Mouse (Mus musculus) erythroid progenitor cell, adult 5-6 weeks (primary cell): ENCODE results near the gene Ppp1r26. TPM values are rescaled to one million over a fixed set of nuclear protein-coding genes. Genes with fewer than 3 reads are reported as not detected.

Experiments
- ATAC-seq: replicated peaks from 2 replicates; pipeline ENCODE4 v1.8.0; 2016; ENCODE audit warnings: moderate number of reproducible peaks, mild to moderate bottlenecking, moderate TSS enrichment, inconsistent platforms; ENCODE audit not compliant: poor library complexity, low FRiP score, severe bottlenecking
- total RNA-seq, 2 experiments: library from RNA; stranded (forward) in 1 of 2; stranded (reverse) in 1 of 2; fragments of 150-400 nt in 1 of 2; fragments of 186-747, 209-891 nt in 1 of 2; gene quantifications; 2 replicates each; pipeline versions ENCODE4 v1.2.3 to v1.2.4; 2015 to 2017; ENCODE audit warnings: low replicate concordance in 2 of 2

Gene Ppp1r26
- total RNA-seq, 2 experiments from 2014 or later, result not detected

- ATAC-seq, result no peak
Measured at GRCm38 (mm10) chr2:28495207-28495756, 48.7 kb downstream of the Ppp1r26 start.

- no peak for ATAC-seq
Measured at GRCm38 (mm10) chr2:28495801-28496595, 49.4 kb downstream of the Ppp1r26 start.

- no peak for ATAC-seq
Measured at GRCm38 (mm10) chr2:28496671-28497070, 50.1 kb downstream of the Ppp1r26 start, which contains the start of gene Gbgt1. Gene Gbgt1, plus strand, starts transcription at chr2:28496891.

GRCm38 (mm10) chr2:28497561-28497960, 51.0 kb downstream of the Ppp1r26 start:
- ATAC-seq, result no peak

DNA sequence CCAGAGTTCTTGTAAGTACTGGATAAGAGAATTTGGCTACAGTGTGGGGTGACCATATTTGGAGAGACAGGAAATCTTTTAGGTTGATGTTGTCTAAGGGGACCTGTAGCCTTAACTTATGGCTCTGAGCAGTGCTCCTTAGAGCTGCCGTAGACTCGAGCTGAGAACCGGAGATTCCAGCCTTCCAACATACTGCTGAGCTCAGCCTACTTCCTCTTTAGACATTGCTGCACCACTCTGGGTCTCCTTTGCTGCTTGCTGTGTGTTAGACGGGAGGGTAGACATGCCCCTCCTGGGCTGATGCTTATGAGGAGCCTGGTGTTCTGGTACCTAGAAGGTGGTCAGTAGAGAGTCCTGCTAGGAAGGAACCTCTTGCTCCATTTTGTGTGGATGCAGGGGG, 51.8 kb downstream of the Ppp1r26 start:
- ATAC-seq, result no peak

GRCm38 (mm10) chr2:28502987-28503386, 56.4 kb downstream of the Ppp1r26 start:
- ATAC-seq, result no peak

DNA sequence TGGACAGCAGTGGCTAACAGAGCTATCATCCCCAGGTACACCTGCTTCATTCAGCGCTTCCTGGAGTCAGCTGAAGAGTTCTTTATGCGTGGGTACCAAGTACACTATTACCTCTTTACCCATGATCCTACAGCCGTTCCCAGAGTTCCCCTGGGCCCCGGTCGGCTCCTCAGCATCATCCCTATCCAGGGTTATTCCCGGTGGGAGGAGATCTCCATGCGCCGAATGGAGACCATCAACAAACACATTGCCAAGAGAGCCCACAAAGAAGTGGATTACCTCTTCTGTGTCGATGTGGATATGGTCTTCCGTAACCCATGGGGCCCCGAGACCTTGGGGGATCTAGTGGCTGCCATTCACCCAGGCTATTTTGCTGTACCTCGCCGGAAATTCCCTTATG, 58.1 kb downstream of the Ppp1r26 start:
- no peak for ATAC-seq

Other genes starting within 250 kb of the Ppp1r26 start
- not detected in 2 replicates for gene 1700007K13Rik, start 19.5 kb downstream of the Ppp1r26 start, total RNA-seq (2015; ENCODE audit: low replicate concordance)
- not detected in 2 replicates for gene 1700007K13Rik, start 19.5 kb downstream of the Ppp1r26 start, total RNA-seq (2017; ENCODE audit: low replicate concordance)
- gene Mrps2, start 21.3 kb downstream of the Ppp1r26 start, total RNA-seq (2015; ENCODE audit: low replicate concordance), result 8.0 and 8.3 TPM in 2 replicates
- gene Mrps2, start 21.3 kb downstream of the Ppp1r26 start, total RNA-seq (2017; ENCODE audit: low replicate concordance), result 2.3 and 5.9 TPM in 2 replicates
- 2.9 TPM in 1 of 2 replicates, not detected in the other for gene Gbgt1, start 50.1 kb downstream of the Ppp1r26 start, total RNA-seq (2015; ENCODE audit: low replicate concordance)
- gene Gbgt1, start 50.1 kb downstream of the Ppp1r26 start, total RNA-seq (2017; ENCODE audit: low replicate concordance), result 0.39 and 4.9 TPM in 2 replicates
- gene Gm10134, start 59.3 kb downstream of the Ppp1r26 start, total RNA-seq (2015; ENCODE audit: low replicate concordance), result not detected in 2 replicates
- not detected in 2 replicates for gene Gm10134, start 59.3 kb downstream of the Ppp1r26 start, total RNA-seq (2017; ENCODE audit: low replicate concordance)
- 0.36 and 0.84 TPM in 2 replicates for gene Ralgds, start 66.3 kb downstream of the Ppp1r26 start, total RNA-seq (2015; ENCODE audit: low replicate concordance)
- gene Ralgds, start 66.3 kb downstream of the Ppp1r26 start, total RNA-seq (2017; ENCODE audit: low replicate concordance), result 0.90 and 0.98 TPM in 2 replicates
- gene Cel, start 116.6 kb downstream of the Ppp1r26 start, total RNA-seq (2015; ENCODE audit: low replicate concordance), result not detected in 2 replicates
- gene Cel, start 116.6 kb downstream of the Ppp1r26 start, total RNA-seq (2017; ENCODE audit: low replicate concordance), result not detected in 2 replicates
- gene Gtf3c5, start 137.0 kb downstream of the Ppp1r26 start, total RNA-seq (2015; ENCODE audit: low replicate concordance), result 17.2 and 22.3 TPM in 2 replicates
- 11.0 and 15.3 TPM in 2 replicates for gene Gtf3c5, start 137.0 kb downstream of the Ppp1r26 start, total RNA-seq (2017; ENCODE audit: low replicate concordance)
- 123 and 130 TPM in 2 replicates for gene Gfi1b, start 175.2 kb downstream of the Ppp1r26 start, total RNA-seq (2015; ENCODE audit: low replicate concordance)
- gene Gfi1b, start 175.2 kb downstream of the Ppp1r26 start, total RNA-seq (2017; ENCODE audit: low replicate concordance), result 77.8 and 88.3 TPM in 2 replicates
- gene Tsc1, start 194.4 kb downstream of the Ppp1r26 start, total RNA-seq (2015; ENCODE audit: low replicate concordance), result 13.0 and 16.9 TPM in 2 replicates
- 20.0 and 24.8 TPM in 2 replicates for gene Tsc1, start 194.4 kb downstream of the Ppp1r26 start, total RNA-seq (2017; ENCODE audit: low replicate concordance)